Mouse (Mus musculus): ENCODE measurements around the gene Gm6583.
A peak's percentile ranks its signal among the peaks of the same experiment; 100 is the strongest.

Gene Gm6583

GRCm38 (mm10) chr5:112355910-112356309, at the start of gene Gm6583:
Gene Gm6583 (minus strand): TSS chr5:112356033.
- no peak for DNase-seq (ENCODE audit: low read depth, low spot score)

- no peak for DNase-seq (ENCODE audit: low read depth, low spot score)
Measured at GRCm38 (mm10) chr5:112402437-112402836, 46.6 kb upstream of the Gm6583 start.

- no peak for DNase-seq (ENCODE audit: low read depth, low spot score)
Measured at GRCm38 (mm10) chr5:112399284-112399683, 43.5 kb upstream of the Gm6583 start.

GRCm38 (mm10) chr5:112396066-112396465, 40.2 kb upstream of the Gm6583 start:
- no peak for DNase-seq (ENCODE audit: low read depth, low spot score)

- DNase-seq (ENCODE audit: low read depth, low spot score): peak; percentile 91
Measured at GRCm38 (mm10) chr5:112394779-112395443, 39.1 kb upstream of the Gm6583 start, which contains the start of gene Asphd2. Gene Asphd2 (minus strand): TSS chr5:112394866.

- peak; percentile 37 for DNase-seq (ENCODE audit: low read depth, low spot score)
Measured at GRCm38 (mm10) chr5:112394415-112394763, 38.6 kb upstream of the Gm6583 start.

- DNase-seq (ENCODE audit: low read depth, low spot score): no peak
Measured at GRCm38 (mm10) chr5:112393741-112394414, 38.0 kb upstream of the Gm6583 start.

GRCm38 (mm10) chr5:112391676-112392323, 36.0 kb upstream of the Gm6583 start:
- DNase-seq (ENCODE audit: low read depth, low spot score): no peak

- no peak for DNase-seq (ENCODE audit: low read depth, low spot score)
Measured at GRCm38 (mm10) chr5:112391002-112391401, 35.2 kb upstream of the Gm6583 start.

GRCm38 (mm10) chr5:112389352-112389751, 33.5 kb upstream of the Gm6583 start:
- DNase-seq (ENCODE audit: low read depth, low spot score): no peak

GRCm38 (mm10) chr5:112385973-112386372, 30.1 kb upstream of the Gm6583 start:
- no peak for DNase-seq (ENCODE audit: low read depth, low spot score)

GRCm38 (mm10) chr5:112384805-112385472, 29.1 kb upstream of the Gm6583 start:
- no peak for DNase-seq (ENCODE audit: low read depth, low spot score)

GRCm38 (mm10) chr5:112382641-112383330, 27.0 kb upstream of the Gm6583 start:
- DNase-seq (ENCODE audit: low read depth, low spot score): no peak

- no peak for DNase-seq (ENCODE audit: low read depth, low spot score)
Measured at GRCm38 (mm10) chr5:112382042-112382441, 26.2 kb upstream of the Gm6583 start.

- no peak for DNase-seq (ENCODE audit: low read depth, low spot score)
Measured at GRCm38 (mm10) chr5:112381154-112381553, 25.3 kb upstream of the Gm6583 start.

- DNase-seq (ENCODE audit: low read depth, low spot score): no peak
Measured at GRCm38 (mm10) chr5:112378716-112379115, 22.9 kb upstream of the Gm6583 start.

- no peak for DNase-seq (ENCODE audit: low read depth, low spot score)
Measured at GRCm38 (mm10) chr5:112377380-112377779, 21.5 kb upstream of the Gm6583 start.

- no peak for DNase-seq (ENCODE audit: low read depth, low spot score)
Measured at GRCm38 (mm10) chr5:112376111-112376510, 20.3 kb upstream of the Gm6583 start.

- DNase-seq (ENCODE audit: low read depth, low spot score): peak; percentile 54
Measured at GRCm38 (mm10) chr5:112371933-112372332, 16.1 kb upstream of the Gm6583 start.

GRCm38 (mm10) chr5:112370236-112370813, 14.5 kb upstream of the Gm6583 start:
- DNase-seq (ENCODE audit: low read depth, low spot score): no peak

- DNase-seq (ENCODE audit: low read depth, low spot score): no peak
Measured at GRCm38 (mm10) chr5:112369326-112369725, 13.5 kb upstream of the Gm6583 start.
